Mouse (Mus musculus): ENCODE data around the gene Mapk1ip1. TPM values are rescaled to one million over a fixed set of nuclear protein-coding genes. Genes with fewer than 3 reads are reported as not detected.

Gene Mapk1ip1
- polyA plus RNA-seq (2012; rRNA removed), result 43.6 and 47.4 TPM in 2 replicates

DNA sequence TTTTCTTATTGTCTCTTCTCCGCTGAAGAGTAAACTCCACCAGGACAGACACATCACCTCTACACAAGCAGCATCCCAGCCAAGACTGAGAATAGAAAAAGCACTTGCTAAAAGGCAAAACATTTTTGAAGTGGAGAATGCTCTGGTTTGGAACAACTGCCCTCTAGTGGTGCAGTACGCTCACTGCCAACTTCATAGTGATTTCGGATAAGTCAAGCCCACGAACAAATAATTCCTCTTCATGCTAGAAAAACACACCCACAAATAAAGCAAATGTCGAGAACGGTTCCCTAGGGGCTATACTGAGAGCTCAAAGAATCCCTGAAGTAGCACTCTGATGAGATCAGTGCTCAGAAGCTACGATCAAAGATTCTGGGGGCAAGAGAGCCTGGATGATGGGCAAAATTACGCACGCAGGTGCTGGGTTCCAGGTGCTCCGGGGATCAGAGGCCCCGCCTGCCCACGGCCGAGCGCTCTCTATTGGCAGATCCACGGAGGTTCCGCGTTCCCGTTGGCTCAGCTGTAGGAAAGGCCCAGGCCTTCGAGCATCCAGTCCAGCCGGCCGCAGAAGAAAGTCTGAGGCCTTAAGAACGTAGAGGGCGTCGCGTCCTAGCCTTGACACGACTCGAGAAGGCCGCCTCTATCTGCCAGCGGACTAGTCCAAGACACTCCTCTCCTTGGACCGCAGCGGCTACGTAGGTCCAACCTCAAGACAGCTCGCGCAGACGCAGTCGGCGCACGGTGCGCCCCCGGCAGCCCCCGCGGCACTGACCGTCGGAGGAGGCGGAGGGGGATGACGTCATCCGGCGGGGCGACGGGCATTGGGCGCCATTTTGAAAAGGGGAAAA lies at the start of gene Mapk1ip1, which contains the start of gene Ppp2r2d:
Mapk1ip1 (minus strand) TSS at position 730 of the 848 bp plus-strand sequence.
Ppp2r2d (plus strand) TSS at position 536 of the 848 bp plus-strand sequence.
- DNase-seq (ENCODE audit: low spot score), result peak; percentile 97

DNA sequence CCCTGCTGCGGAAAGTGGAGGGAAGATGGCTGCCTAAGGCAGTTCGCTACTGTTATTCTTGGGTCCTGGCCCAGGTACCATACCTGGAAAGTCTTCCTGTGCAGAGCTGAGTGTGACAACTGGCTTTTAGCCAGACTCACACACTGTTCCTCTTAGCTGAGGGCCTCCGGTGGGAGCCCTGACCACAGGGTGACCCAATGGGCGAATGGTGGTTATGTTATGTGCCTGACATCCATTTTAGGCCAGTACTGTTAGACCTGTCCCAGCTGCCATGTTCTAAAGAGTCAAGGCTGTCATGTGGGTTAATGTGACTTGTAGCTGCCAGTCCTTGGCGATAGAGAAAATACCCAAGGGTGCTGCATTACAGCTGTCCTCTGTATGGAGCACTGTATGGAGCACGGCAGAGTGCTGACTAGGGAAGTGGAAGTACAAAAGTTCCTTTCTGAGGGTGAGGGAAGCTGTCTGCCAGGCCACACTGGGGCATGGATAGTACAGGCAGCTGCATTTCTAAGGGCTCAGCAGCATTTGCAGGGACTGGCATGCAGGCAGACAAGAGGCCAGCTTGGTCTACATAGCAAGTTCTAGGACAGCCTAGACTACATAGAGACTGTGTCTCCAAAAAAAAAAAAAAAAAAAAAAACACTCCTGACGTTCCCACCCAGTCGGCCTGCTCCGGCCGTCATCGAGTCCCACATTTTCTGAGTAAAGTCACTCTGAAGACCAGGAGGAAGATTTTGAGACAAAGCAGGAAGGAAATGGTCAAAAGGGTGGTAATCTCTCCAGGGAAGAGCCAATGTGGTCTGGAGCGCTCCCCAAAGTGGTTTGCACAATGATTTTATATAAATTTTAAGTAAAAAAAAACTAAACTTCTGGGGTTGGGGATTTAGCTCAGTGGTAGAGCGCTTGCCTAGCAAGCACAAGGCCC lies 39.6 kb upstream of the Mapk1ip1 start:
- no peak for DNase-seq (ENCODE audit: low spot score)

DNA sequence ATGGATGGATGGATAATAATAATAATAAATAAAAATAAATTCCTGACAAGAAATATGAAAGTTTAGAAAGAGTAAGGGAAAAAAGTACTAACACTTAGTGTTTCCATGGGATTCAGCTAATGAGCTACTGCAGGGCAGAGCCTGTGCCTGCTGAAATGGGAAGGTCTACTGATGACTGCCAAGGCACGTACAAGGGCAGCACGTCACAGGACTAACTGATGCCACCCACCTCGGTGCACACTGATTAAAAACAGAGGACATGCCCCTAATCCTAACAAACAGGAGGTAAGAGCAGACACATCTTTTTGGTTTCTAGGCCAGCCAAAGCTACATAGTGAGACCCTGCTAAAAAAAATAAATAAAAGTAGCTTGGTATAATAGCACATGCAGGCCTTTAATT lies 37.7 kb upstream of the Mapk1ip1 start:
- no peak for DNase-seq (ENCODE audit: low spot score)

DNA sequence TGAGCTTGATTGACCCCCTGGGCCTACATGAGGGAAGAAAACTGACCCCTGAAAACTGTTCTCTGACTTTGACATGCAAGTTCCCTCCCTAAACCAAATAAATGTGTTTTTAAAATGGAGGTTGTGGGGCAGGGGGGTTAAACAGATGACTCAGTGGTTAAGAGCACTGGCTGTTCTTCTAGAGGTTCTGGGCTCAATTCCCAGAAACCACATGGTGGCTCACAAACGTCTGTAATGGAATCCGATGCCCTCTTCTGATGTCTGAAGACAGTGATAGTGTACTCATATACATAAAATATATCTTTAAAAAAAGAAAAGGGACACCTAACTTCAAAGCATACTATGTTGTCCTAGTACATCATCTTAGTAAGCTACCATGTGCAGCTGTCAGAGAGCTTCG lies 29.0 kb upstream of the Mapk1ip1 start:
- no peak for DNase-seq (ENCODE audit: low spot score)

DNA sequence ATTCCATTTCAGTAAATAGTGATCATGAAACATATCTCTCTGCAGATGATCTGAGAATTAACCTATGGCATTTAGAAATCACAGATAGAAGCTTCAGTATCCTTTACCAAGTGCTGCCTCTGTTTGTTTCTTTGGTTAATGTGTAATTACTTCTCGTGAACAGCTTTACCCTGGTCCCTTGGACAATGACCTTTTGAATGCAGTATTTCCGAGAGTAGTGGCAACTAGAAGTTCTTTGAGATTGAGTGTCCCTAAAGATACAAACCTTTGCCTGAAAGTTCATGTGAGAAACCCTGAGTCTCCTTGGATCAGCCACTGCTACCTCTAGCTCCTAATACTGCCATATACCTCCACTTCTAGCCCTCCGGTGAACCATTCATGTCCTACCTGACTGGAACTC lies 26.9 kb upstream of the Mapk1ip1 start:
- DNase-seq (ENCODE audit: low spot score), result no peak

DNA sequence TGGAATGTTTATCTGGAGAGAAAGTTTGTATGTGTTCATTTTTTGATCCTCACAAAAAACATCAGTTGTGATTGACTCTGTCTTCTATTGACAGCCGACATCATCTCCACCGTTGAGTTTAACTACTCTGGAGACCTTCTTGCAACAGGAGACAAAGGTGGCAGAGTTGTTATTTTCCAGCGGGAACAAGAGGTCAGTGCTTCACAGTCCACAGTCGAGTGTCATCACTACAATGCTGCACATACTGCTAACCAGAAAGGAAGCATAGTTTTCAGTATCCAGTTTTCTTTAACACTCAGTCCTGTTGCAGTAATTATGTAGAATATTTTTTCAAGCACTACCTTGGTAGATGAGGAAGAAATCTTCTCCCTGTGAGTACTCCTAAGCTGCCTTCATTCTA lies 22.2 kb upstream of the Mapk1ip1 start:
- no peak for DNase-seq (ENCODE audit: low spot score)

DNA sequence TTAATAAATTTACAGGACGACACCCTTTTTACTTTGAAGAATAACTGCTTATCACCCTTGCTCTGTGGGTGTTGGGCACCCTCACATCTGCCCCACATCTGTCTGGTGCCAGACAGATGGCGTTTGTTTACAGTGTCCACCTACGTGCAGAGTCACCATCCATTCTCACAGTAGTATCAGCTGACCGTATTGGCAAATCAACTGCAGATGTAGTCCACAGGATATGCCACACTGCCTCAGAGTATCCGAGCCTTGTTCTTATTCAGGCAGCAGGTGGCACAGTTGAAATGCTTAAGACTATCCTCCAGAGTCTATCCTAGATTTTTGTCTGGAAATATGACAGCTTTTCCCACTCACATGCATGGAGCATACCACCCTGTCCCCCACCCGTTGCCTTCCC lies 21.2 kb upstream of the Mapk1ip1 start:
- DNase-seq (ENCODE audit: low spot score), result no peak

DNA sequence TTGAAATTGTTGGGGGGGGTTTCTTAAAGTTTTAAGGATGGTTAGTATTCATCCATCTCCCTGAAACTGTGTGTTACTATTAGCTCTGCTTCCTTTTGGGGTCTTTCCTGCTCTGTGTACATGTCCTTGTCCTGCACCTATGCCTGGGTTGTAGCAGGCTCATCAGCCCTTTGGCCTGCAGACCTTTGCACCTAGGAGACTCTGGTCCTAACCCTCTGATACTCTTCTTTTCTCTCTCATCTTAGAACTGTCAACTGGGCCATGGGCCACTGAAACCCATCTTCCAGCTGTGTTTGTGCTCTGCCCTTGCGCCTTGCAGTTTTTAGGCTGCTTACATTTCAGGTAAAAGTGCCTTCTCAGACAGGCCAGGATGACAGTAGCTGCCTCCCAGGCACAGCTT lies 18.7 kb upstream of the Mapk1ip1 start:
- no peak for DNase-seq (ENCODE audit: low spot score)

DNA sequence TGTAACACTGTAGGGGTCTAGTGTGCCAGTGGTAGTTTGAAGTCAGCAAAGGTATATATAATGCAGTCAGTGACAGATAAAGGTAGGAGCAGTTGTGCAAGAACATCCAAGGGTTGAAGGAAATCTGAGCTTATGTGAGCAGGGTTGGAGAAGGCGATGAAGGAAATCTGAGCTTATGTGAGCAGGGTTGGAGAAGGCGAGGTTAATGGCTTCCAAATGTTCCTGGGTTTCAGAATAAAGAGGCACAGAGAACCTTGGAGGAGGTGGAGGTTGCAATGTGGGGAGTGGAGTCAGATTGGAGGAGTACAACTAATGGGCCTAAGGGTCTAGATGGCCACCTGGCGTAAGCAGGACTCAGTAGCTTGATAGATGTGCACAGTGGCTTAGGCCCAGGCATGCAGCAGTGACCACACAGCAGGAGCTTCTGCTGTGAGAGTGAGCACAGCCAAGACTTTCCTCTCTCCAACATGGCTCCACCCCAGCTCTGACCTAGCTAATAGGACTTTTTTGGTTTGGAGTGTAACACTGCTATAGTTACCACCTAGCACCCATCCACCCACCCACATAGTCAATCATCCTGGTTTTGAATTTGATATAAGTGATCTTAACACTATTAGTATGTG lies 18.0 kb upstream of the Mapk1ip1 start:
- no peak for DNase-seq (ENCODE audit: low spot score)

DNA sequence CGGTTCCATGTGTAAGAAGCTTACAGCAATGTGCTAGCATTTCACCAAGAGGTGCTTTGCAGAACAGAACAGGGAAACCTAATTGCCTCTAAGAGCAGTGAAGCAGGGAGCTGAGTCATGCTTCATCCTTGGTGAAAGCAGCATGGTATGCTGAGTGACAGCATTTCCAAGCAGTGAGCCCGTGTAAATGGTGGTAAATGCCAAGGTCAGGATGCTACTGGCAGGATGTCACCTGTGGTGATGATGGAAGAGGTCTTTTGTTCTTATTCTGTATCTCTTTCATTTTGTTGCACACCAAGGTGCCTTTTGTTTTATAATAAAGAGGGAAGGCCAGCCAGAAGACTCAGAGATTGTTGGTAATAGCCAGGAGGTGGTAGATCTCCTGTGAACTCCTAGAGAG lies 10.6 kb upstream of the Mapk1ip1 start:
- DNase-seq (ENCODE audit: low spot score), result no peak

DNA sequence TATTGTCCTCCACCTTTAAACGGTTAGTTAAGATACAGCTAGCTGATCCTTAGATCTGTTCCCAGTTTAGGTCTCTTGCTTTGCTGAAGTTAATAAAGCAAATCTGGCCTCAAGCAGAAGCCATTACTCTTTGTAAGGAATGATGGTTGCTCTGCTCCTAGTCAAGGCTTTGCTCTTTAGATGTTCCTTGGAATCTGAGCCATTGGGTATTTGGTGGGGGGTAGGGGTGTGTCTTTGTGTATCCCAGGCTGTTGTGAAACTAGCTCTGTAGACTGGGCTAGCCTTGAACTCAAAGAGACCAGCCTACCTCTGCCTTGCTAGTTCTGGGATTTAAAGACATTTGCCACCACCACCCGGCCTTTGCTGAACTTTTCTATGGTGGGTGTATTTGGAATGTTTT lies 8.1 kb upstream of the Mapk1ip1 start:
- DNase-seq (ENCODE audit: low spot score), result no peak

DNA sequence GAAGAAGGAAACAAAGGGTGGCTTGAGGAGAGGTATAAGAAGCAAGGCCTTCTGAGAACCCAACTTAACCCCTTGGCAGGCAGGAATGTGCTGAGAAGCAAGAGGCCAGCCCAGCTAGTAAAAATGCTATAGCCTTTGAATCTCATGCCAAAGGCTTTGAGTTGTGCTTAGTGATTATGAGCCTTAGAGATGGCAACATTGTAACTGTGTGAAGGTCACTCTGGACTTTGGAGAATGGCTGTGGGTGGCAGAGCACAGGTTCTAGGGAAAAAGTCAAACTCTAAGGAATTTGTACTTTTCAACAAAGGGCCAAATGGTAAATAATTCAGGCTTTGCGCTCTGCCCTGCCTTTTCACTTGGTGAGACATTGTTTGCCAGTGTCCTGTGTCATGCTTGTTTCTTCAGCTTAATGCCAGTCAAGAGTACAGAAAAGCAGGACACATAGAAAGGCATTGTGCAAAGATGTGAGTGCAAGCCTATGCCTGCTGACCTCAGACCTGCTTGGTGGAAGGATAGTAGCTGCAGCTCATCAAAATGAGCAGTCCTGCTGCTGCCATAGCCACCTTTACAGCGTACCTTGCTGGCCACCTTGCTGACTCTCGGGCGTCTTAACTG lies 7.5 kb upstream of the Mapk1ip1 start:
- DNase-seq (ENCODE audit: low spot score), result no peak

DNA sequence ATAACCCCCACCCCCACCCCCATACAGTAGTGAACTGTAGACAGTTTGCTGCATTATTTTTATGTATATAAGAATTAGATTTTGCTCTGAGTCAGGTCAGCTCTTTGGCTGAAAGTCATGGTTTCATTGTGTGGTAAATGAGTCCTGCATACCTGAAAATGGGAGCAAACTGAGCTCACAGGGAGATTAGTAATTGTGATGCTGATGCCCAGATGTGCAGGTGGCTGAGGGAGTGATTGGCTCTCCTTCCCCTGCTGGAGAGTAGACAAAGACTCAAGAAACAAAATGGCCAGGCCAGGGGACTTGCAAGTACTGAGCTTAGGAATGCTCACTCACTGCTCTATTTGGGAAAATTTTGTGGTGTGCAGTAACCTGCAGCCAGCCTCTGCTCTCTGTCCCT lies 4.0 kb upstream of the Mapk1ip1 start:
- DNase-seq (ENCODE audit: low spot score), result no peak

DNA sequence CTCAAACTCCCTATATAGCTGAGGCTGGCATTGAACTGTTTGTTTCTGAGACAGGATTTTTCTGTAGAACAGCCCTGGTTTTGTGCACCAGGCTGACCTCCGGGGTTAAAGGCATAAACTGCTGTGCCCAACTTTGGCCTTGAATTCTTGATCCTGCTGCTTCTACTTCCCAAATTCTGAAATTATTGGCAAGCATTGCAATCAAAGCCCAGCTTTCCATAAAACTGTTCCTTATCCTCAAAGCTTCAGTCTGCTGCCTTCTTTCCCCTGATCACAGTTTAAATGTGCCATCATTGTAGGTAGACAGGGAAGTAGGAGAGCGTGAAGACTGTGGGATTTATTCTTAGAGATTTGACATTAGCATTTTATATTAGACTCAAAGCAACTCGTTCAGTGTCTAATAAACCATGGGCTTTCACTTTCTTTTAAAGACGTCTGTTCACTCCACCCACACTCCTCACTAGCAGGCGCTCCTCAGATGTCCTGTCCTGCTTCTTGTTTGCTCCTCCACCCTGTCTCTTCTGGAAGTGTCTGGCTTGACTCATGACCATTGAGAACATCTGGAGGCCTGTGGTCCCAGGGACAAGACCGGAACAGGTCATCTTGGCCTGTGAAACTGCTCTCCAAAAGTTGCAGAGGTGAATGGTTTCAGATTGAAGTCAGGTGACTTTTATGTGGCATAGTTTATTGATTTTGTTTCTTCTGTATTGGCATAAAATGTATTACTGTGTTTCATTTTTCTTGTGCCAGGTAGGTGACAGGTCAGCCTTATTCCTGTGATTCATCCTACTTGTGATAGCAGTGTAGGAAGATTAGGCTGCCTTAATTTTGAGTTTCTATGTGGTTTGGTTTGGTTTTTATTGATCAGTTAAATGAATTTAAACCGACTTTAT lies 2.2 kb upstream of the Mapk1ip1 start:
- DNase-seq (ENCODE audit: low spot score), result no peak

DNA sequence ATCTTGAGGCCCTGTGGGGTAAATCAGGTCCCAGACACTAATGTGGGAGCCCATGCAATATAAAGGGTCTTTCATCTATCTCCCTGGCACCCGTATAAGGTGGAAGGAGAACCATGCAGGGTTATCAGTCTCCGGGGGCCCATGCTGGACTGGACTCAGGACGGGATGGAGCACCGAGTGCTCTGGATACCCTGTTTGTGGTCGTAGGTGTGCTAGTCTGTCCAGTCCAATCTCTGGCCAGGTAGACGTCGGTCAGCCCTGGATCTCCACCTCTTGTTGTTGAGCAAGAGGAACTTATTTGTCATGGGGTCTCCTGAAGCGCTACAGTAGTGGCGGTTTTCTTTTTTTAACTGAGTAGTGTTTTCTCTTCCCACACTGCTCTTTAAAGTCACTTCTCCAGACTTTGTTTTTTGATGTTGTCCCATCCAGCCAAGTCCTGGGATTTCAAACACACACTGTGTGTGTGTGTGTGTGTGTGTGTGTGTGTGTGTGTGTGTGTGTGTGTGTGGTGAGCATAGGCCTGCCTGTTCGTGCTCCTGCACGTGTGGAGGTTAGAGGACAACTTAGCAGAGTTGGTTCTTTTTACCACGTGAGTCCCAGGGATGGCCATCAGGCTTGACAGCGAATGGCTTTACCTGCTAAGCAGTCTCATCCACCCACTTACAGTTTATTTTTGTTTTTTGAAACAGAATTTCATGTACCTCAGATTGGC lies 1.4 kb upstream of the Mapk1ip1 start:
- no peak for DNase-seq (ENCODE audit: low spot score)

DNA sequence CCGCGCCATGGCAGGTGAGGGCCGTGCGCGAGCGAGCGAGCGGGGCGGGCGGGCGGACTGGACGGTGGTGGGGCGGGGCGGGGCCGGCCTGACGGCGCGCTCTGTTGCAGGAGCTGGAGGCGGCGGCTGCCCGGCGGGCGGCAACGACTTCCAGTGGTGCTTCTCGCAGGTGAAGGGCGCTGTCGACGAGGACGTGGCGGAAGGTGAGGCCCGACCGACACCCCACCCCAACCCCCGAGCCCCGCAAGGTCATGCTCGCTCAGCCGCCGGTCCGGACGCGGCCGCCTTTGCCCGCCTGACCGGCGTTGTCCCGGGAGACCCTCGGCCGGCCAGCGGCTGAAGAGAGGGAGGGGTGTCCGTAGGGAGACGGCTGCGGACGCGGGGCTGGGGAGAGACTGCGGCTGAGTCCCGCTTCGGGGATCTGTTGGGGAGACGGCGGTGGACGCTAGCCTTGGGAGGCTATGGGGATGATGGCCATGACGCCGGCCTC lies 474 bp upstream of the Mapk1ip1 start:
- DNase-seq (ENCODE audit: low spot score), result no peak

DNA sequence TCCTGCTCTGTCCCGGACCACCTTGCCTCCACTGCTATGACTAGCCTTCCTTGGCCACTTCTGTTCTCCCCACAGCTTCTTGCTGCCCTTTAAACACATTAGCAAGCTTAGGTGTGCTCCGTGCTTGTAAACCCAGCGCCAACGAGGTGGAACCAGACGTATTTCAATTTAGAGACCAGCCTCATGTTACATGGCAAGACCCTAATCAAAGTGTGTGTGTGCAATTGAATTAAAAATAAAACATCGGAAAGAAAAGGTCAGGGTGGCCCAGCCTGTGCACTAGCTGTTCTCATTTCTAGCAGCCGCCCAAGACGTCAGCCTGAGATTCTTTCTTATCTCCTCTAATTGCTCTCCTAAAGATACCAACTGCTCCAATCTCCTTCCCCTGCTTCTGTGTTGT lies 962 bp downstream of the Mapk1ip1 start:
- no peak for DNase-seq (ENCODE audit: low spot score)

DNA sequence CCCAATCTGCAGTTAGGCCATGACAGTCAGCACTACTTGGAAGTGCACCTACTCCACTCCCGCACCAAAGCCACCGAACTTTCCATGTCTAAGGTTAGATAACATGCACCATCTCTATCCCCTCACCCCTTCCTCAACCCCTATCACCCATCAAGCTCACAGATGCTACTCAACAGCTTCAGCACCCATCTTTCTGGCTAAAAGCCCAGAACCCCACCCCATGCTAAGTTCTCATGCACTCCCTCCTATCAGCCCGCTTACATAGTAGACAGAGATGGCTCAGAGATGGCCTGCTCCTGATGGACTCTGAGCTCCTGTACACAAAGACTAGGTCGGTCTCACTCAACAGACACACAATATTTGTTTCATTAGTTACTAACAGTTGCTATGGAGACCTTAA lies 2.7 kb downstream of the Mapk1ip1 start:
- DNase-seq (ENCODE audit: low spot score), result no peak

DNA sequence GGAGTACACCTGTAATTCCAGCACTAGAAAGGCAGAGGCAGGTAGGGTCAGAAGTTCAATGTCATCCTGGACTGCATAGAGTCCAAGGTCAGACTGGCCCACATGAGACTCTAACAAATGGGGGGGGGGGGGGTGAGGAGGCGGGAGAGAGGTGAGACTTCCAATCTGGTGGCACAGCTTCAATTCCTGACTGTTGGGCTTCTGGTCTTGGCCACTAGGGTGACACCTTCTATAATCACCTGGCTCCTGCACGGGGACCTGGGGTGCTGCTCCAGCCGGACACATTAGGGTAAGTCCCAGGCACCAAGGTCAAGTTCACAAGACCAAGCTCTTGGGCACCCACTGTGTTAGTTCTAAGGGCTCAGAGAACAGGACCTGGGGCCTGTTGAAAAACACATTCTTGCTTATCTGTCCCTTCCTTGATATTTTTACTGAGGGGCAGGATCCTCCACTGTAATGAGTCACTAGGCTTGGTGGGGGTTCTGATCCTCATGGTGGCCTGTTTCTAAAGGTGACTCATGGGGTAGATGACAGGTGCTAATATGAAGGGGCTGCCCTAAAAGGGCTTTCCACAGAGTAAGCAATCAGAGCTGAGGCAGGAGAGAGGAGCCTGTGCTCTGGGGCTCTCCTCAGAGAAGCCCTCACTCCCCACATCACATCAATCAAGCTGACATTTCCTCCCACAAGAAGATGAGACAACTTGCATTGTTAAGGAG lies 4.5 kb downstream of the Mapk1ip1 start:
- DNase-seq (ENCODE audit: low spot score), result no peak
